Mouse (Mus musculus): ENCODE measurements around the gene Tfg.
A peak's percentile ranks its signal among the peaks of the same experiment; 100 is the strongest.

The Tfg gene

GRCm38 (mm10) chr16:56717224-56718200 lies at the start of gene Tfg:
Tfg (minus strand) TSS chr16:56717450.
- peak; percentile 98 to 99 for DNase-seq (ENCODE audit: low spot score in 2 of 2)

DNA sequence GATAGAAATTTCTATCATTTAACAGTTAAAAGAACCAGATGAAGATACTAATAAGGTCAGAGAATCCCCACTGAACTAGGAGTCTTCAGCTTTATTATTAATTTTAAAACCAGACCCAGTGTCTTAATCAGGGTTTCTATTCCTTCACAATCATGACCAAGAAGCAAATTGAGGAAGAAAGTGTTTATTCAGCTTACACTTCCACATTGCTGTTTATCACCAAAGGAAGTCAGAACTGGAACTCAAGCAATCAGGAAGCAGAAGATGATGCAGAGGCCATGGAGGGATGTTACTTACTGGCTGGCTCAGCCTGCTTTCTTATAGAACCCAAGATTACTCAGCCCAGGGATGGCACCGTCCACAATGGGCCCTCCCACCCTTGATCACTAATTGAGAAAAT lies 11.8 kb upstream of the Tfg start:
- DNase-seq (ENCODE audit: low spot score in 2 of 2): no peak

GRCm38 (mm10) chr16:56724927-56725326 lies 7.7 kb upstream of the Tfg start:
- no peak for DNase-seq (ENCODE audit: low spot score in 2 of 2)

GRCm38 (mm10) chr16:56722357-56722756 lies 5.1 kb upstream of the Tfg start:
- DNase-seq (ENCODE audit: low spot score in 2 of 2): no peak

- no peak for DNase-seq (ENCODE audit: low spot score in 2 of 2)
Observed at GRCm38 (mm10) chr16:56719031-56719430, 1.8 kb upstream of the Tfg start.

DNA sequence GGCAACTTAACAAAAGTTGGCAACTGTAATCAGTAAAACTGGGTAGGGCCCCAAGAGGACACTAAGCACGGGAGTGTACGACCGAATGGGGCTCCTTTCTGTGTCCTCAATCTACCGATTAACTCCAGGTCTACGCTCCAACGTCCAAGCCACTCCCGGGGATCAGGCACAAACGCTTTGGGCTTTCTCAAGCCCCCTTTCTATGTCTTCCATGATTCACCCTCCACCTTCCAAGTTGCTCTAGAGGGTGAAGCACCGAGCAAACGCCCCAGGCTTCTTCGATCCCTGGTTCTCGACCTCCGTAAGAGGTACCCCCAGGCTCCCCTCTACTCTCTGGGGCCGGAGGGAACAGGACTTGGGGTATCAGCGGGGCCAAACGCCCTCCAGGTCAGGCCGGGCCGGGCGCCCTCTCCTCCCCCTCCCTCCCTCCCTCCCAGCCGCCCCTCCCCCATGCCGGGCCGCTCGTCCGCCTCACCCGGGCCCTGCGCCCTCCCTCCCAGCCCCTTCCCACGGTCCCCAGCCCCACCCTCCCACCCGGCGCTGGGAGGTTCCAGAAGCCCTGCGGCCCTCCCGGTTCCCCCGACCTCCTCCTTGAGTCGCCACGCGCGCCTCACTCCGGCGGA lies 582 bp downstream of the Tfg start:
- DNase-seq (ENCODE audit: low spot score in 2 of 2): peak in 1 of 2 experiments; percentile 7

- DNase-seq (ENCODE audit: low spot score in 2 of 2): no peak
Observed at GRCm38 (mm10) chr16:56715608-56716007, 1.6 kb downstream of the Tfg start.

DNA sequence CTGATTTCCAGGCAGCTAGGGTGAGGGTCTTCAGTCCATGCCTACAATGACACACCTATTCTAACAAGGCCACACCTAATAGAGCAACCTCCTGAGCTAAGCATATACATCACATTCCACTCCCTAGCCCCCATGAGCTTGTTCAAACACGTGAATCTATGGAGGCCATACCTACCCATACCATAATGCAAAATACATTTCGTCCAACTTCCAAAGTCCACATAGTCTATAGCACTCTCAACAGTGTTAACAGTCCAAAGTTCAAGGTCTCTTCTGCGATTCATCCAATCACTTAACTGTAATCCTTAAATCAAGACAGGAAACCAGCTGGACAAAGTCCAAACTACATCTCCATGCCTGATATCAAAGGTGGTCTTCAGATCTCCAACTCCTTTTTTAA lies 7.2 kb downstream of the Tfg start:
- no peak for DNase-seq (ENCODE audit: low spot score in 2 of 2)

- no peak for DNase-seq (ENCODE audit: low spot score in 2 of 2)
Observed at GRCm38 (mm10) chr16:56705731-56706130, 11.5 kb downstream of the Tfg start.

DNA sequence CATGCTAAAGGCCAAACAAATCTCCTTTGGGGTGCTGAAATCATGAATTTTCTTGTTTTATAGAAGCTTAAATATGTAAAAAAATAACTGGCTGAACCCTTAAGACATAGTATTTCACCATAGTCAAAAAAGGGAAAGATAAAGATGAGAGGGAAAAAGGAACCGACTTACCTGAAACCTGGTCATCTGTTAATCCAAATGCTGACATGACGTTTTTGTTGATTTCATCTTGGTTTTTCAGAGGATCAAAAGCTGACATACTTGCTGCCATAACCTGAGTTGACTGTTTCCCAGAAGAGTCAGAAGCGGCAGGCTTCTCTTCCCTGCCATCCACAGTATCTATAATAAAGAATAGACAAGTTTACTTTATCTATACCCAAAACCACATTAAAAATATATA lies 16.4 kb downstream of the Tfg start:
- DNase-seq (ENCODE audit: low spot score in 2 of 2): no peak

- no peak for DNase-seq (ENCODE audit: low spot score in 2 of 2)
Observed at GRCm38 (mm10) chr16:56696448-56696847, 20.8 kb downstream of the Tfg start.

DNA sequence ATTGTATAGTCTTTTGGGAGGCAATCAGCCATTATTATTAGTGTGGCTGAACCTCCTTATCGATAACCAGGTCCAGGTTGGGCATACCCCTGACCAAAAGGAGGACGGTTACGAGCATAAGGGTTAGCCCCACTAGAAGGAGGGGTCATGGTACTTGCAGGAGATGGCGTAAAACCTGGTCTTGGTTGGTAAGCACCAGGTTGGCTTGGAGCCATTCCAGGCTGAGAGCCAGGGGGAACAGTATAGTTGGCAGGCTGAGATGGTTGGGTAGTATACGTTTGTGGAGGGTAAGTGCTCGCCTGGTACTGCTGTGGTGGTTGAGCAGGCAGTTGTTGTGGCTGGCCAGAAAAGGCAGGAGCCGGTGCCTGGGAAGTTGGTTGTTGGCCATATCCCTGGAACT lies 26.5 kb downstream of the Tfg start:
- no peak for DNase-seq (ENCODE audit: low spot score in 2 of 2)

- DNase-seq (ENCODE audit: low spot score in 2 of 2): no peak
Observed at GRCm38 (mm10) chr16:56686747-56687146, 30.5 kb downstream of the Tfg start.

DNA sequence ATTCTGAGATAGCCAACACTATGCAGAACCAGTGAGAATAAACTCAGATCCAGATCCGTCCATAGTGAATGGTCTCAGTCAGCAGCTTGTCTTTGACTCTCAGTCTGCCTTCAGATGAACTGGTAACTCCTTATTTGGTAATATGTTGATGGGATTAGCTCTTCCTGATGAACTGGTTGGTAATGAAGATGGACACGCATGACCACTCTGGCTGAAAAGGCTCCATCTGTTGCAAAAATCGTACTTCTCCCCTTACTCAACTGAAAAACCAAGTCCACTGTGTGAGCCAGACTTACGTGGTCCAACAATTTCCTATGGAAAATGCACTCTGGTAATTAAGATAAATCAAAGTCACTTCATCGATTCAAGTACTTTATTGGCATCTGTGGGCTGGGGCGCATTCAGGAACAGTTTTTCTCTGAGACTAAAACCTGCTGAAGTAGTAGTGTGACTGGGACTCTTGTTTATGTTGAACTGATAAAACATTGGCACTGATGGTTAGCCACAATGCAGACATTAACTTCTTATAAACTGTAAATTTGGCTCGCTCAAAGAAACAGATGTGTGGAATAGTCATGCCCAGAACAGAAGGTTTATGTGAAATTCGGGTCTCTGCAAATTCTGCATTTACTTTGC lies 36.1 kb downstream of the Tfg start:
- no peak for DNase-seq (ENCODE audit: low spot score in 2 of 2)

DNA sequence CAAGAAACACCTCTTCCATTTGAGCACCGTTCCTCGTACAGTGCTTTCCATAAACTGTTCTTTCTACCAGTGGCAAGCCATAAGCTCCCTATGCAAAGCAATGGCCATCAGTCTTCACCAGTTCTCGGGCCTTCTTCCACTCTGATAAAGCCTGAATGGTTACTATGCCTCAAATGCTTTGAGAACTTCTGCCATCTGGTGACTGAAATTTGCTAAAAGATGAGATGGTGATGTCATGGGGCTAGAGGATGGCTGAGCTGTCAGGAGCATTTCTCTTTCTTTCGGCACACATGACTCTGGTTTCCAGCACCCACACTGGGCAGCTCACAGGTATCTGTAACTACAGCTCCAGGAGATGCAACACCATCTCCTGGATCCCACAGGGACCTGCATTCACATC lies 40.1 kb downstream of the Tfg start:
- DNase-seq (ENCODE audit: low spot score in 2 of 2): peak in 1 of 2 experiments; percentile 25

- no peak for DNase-seq (ENCODE audit: low spot score in 2 of 2)
Observed at GRCm38 (mm10) chr16:56673420-56673819, 43.8 kb downstream of the Tfg start.

DNA sequence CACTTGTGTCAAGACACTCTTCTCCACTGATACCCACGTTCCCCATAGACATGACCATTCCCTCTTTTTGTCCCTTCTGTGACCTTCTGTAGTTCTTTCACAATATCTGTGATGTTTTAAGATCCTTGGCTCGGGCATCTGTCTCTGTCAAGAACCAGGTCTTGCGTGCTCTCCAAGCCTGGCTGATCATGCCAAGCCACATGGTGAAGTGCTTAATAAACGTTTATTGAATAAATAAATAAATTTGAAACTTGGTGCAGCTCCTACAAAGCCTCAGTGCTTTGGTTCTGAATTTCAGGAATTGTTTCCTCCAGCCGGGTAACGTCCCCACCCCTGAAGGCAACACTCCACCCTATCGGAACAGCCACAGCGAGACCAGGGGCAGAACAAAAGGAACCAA lies 46.3 kb downstream of the Tfg start:
- DNase-seq (ENCODE audit: low spot score in 2 of 2): no peak

DNA sequence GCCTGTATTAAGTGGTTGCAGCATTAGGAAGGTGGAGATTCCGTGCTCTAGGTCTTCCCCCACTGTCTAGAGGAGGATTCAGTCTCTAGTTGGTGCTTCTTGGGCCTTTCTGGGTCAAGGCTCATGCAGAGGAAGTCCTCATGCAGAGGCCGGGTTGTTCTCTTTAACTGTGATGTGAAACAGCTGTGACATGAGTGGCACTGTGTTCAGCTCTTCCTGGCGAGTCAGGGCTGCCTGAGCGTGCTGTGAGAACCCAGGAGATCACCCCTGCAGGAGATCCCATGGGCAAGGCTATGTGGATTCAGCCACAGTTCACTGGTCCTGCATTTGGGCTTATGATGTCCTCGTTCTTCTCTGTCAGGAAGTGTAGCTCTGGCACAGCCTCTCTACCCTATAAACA lies 47.7 kb downstream of the Tfg start:
- no peak for DNase-seq (ENCODE audit: low spot score in 2 of 2)

- DNase-seq (ENCODE audit: low spot score in 2 of 2): no peak
Observed at GRCm38 (mm10) chr16:56658866-56659265, 58.4 kb downstream of the Tfg start.

DNA sequence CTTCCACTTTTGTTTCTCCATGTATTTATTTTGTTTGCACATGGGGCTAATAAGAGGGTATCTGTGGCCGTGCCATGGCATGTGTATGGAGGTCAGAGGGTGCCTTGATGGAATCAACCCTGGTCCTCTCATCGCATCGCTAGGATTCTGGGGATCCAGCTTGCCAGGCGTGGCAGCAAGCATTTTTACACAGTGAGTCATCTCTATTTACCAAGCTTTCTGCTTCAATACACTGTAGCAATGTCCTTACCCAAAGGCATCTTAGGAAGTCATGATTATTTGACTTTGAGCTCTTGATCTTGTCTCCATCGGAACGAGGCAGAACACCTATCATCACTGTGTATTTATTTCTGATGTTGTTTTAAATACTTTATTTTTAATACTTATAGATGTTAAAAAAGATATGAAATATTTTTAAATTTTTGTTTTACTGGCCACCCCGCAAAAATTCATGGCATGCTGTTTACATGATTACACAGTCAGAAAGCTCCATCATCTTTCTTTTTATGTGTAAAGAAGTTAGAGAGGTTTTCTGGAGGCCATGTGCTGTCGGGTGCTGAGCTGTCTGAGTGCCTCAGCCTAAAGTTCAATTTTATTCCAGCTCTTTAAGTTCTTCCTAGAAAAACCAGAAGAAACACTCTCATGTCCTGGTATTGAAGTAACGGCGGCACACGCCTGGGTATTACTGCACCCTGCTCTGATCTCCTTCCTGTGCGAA lies 61.9 kb downstream of the Tfg start:
- DNase-seq (ENCODE audit: low spot score in 2 of 2): no peak

DNA sequence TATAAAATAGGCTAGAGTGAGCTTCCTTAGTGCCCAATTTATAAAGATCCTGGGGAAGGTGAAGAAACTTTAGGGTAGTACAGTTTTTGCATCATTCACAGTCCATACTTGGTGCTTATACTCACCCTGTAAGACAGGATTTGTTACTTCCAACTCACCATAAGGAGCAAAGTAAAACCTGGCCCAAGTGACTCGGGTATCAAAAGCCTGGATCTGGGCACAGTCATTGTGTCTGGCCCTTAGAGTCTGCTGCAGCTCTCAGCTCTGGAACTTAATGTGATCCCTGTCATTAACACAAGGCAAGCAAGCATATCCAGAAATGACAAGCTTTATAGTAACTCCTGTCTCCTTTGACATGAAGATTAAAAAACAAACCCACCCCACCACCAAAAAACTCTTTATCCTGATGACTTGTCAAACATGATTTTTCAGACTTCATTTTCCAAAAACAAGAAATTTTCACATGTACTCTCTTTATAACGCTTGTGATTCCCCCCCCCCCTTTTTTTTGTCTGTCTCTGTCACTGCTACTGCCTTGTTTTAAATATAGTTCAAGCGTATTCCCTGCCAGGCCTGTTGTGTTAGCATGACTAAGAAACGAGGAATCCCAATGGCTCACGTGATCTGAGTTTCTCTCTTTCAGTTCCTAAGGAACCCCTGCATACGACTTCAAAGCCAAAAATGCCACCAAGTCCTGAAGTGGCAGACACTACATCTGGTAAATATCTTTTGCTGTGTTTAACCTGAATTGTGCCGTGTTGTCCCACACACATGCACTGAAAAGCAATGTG lies 70.7 kb downstream of the Tfg start:
- no peak for DNase-seq (ENCODE audit: low spot score in 2 of 2)
